Mouse (Mus musculus) 416B (cell line): Measurements from ENCODE around the gene Thsd4.
"Not testable (repeated sequence)": the region's sequence is repeated elsewhere in the genome, so short reads cannot be mapped to it uniquely, and the experiment has no call there.

Experiments
- DNase-seq: peaks from one replicate; pipeline ENCODE4 v3.0.0; 2011; ENCODE audit warnings: low read depth

Gene Thsd4

GRCm38 (mm10) chr9:60307469-60307868 lies 214.4 kb downstream of the Thsd4 start:
- DNase-seq: no peak

DNA sequence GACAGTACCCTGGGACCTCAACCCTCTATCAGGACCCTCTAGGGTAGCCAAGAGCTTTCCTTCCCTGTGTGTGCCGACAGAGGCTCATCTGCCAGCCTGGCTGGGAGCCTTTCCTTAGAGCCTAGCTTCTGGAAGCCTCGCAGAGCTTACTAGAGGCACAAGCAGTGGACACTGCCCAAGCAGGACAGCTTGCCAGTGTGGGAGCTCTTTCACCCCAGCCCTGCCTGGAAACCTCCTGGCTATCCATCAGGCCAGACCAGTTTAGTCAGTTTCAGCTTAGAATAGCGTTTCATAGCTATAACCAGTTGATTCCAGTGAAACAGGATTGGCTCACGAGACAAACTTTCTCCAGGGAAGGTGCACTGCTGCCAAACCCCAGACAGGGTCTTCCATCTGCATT lies 215.6 kb downstream of the Thsd4 start:
- DNase-seq: no peak

DNA sequence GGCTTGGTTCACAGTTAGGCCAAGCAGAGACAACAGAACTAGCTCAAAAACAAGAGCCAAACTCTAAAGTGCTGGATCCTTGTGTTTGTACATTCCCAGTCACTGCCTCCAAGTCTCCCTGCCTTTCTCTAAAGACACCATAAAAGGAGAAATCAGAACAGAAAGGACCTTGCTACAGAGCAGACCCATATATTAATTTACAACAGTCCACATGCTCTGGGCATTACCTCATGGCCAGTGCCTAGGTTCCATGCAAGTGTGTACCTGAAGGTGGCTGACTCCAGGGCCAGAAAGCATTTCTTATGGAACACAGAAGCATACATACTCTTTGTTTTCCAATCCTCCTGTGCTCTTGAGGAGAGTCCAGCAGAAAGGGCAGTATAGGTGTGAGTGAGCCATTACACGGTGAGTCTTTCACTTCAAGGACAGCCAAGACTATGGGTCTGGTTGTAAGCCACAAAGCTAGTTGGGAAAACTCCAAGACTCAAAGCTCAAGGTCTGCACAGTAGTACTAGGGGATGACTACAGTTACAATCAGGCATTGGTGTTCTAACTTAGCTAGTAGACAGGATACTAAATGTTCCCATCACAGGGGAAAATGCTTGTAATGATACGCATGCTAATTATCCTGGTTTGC lies 216.5 kb downstream of the Thsd4 start:
- no peak for DNase-seq

DNA sequence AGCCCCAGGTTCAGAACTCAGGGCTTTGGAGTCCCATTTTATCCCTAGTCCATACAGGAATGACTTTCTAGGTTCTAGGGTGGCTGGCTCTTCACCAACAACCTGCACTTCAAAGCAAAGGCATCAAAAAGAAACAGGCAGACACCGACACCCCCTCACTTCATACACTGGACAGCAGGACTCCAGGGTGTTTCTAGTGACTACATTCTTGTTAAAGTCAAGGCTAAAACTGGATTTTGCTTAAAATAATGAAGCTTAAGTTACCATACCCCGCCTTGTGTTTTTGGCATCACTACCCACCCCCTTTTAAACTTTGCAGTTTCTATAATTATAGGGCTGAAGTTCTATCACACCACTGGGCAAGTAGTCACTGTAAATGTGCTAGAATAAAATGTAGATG lies 225.6 kb downstream of the Thsd4 start:
- no peak for DNase-seq

DNA sequence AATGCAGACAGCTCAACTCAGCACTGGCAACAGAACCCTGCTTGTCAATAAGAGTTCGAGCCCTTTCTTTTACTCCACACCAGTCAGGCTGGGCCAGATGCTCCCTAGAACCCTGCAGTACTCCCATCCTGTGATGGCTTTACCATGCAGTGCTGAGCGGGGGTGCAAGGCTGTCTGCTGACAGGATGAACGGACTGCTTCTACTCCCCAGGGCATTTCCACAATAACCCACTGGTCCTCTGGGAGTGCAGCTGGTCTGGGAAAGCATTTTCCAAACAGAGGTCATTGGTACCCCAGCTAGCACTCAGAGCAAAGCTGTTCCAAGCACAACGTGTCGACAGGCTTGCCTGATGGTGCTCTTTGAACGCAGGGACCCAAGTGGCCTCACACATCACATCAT lies 226.6 kb downstream of the Thsd4 start:
- DNase-seq: no peak

- no peak for DNase-seq
Measured at GRCm38 (mm10) chr9:60293129-60293528, 228.7 kb downstream of the Thsd4 start.

GRCm38 (mm10) chr9:60290780-60291179 lies 231.1 kb downstream of the Thsd4 start:
- DNase-seq: no peak

- DNase-seq: no peak
Measured at GRCm38 (mm10) chr9:60288789-60289188, 233.1 kb downstream of the Thsd4 start.

DNA sequence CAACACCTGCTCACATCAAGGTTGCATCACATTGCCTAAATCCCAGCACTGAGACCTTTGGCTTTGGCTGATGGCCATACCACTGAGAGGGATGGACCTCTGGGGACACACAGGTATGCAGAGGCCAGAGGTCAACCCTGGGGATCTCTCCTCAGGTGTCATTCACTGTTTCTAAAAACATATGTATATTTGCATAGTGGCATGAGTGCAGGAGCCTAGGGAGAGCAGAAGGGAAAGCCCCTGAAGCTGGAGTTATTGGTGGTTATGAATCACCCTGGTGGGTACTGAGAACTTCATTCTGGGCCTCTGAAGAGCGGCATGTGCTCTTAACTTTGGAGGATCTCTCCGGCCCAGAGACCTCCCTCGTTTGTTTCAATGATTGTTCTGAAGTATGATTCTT lies 235.5 kb downstream of the Thsd4 start:
- no peak for DNase-seq

- DNase-seq: no peak
Measured at GRCm38 (mm10) chr9:60285047-60285462, 236.8 kb downstream of the Thsd4 start.

DNA sequence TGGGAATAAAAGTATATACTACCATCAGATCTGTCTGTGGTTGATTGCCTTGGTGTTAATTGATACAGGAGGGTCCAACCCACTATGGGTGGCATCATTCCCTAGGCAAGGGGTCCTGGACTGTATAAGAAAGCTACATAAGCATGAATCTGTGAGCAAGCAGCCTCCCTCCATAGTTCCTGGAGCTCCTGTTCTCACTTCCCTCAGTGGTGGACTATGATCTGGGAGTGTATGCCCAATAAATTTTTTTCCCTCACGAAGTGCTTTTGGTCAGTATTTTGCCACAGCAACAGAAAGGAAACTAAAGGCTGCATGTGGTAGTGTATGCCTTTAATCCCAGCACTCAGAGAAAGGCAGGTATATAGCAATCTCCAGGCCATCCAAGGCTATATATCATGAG lies 237.5 kb downstream of the Thsd4 start:
- no peak for DNase-seq

DNA sequence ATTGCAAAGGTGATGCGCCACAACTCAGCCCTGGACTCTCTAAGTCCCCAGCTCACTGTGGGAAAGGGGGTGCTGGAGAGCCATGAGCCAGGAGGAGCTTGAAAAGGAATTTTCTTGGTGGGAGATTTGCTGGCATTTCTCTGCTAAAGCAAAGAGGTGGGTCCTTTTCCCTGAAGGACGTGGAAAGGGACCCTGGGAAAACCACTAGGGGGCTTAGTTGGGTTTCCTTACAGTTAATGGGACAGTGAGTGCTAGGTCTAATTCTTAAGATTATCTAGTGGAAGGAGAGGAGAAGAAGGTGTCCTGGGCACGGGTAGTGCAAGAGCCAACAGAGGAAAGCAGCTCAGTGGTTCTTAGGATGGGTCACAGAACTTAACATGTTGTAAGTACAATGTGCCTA lies 238.3 kb downstream of the Thsd4 start:
- no peak for DNase-seq

GRCm38 (mm10) chr9:60281281-60281680 lies 240.6 kb downstream of the Thsd4 start:
- no peak for DNase-seq

- no peak for DNase-seq
Measured at GRCm38 (mm10) chr9:60280786-60281185, 241.1 kb downstream of the Thsd4 start.

GRCm38 (mm10) chr9:60279556-60279955 lies 242.3 kb downstream of the Thsd4 start:
- DNase-seq: peak; percentile 13

DNA sequence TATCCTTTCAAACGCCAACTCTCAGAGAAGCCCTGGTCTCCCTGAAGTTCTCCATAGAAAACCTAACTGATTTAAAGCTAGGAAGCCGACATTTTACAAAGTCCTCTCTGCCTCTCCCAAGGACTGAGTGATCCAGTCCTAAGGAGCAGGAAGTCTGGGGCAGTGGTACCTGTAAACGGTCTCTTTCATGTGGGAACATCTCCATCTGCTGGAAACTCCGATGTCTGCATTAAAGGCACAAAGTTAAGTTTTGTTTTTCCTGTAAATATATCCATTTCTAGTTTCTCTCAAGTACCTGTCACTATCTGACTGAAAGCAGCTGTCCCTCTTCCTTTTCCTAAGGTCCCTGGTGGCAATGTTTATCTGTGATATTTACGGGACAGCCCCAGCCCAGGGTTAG lies 245.5 kb downstream of the Thsd4 start:
- no peak for DNase-seq

DNA sequence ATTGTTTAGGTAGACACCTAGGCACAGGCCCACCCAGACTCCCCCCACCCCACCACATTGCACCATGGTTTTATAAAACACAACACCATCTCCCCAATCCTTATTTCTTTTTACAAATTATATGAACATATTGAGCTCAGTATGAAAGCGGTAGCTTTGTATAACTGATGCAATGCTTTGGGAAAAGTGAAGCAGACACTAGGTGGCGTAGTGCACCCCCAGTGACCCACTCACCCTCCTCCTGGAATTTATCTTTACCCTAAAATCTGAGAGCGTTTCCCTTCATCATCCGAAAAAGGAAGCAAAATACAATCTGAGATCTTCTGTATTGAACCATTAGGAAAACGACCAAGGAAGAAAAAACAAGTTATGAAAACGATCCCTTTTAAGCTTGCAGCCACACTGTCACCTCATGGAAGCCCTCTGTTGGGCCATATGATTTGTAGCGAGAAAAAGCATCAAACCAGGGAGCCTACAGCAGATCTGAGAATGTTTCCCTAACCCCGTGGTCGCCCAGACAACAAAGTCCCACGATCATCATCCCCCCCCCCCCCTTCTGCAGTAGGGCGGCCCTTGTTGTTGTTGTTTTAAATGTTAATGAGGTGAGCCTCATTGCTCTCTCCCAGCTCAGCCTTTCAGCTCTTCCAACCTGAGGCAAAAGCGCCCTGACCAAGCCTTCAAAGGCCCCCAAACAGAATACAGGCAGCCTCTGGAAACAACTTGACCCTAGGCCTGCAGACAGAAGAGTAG lies 246.3 kb downstream of the Thsd4 start:
- DNase-seq: no peak

GRCm38 (mm10) chr9:60274503-60274902 lies 247.3 kb downstream of the Thsd4 start:
- DNase-seq: no peak

DNA sequence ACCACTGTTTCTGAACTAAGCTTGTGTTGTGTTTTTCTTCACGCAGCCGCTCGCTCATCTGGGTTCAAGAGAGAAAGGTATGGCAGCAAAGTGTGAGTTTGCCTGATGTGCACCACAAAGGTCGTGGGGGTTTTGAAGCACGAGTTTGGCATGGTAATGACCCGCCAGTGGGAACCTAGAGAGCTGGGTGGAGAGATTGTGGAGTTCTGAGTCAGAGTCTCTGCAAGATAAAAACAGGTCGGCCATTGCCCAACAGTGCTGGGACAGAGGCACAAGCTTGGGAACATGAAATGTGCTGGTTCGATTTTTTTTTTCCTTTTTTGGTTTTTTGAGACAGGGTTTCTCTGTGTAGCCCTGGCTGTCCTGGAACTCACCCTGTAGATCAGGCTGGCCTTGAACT lies 249.5 kb downstream of the Thsd4 start:
- not testable (repeated sequence) for DNase-seq

- peak; percentile 29 for DNase-seq
Measured at GRCm38 (mm10) chr9:60271940-60272339, 249.9 kb downstream of the Thsd4 start.

- DNase-seq: no peak
Measured at GRCm38 (mm10) chr9:60269807-60270206, 252.0 kb downstream of the Thsd4 start.

- no peak for DNase-seq
Measured at GRCm38 (mm10) chr9:60267273-60267626, 254.6 kb downstream of the Thsd4 start.

DNA sequence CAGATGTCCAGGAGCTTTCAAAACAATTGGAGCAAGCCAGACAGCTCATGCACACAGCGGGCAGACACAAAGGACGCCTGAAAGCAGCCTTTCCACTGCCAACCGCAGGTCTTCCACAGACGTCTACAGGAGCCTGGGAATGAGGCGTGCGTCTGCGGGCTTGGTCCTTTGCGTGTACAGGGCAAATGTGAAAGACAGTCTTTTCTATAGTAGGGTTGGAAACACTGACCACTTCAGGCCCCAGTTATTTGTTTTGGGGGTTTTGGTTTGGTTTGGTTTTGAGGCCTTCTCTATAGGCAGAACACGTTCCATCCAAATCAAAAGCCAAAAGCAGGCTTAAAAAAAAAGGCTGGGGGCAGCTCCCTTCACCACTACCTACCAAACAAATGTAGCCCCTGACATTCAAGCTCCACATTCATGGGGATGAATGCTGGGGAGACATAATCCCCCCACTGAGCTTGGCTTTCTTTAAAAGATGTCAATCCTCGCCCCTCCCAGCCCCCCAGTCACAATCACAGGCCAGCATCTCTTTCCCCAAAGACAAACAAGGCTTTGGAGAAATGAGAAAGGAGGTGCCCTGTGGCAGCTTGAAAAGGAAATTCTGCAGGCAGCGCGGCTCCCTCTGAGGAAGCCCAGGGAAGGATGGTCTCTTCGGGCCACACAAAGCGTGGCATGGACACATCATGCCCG lies 255.1 kb downstream of the Thsd4 start:
- DNase-seq: no peak
